Mouse (Mus musculus): ENCODE data around the gene Bsn. TPM values are rescaled to one million over a fixed set of nuclear protein-coding genes. Genes with fewer than 3 reads are reported as not detected.
A peak's percentile ranks its signal among the peaks of the same experiment; 100 is the strongest.

Bsn gene
- polyA plus RNA-seq, 1 experiment from 2014 or later: 2.9 TPM

DNA sequence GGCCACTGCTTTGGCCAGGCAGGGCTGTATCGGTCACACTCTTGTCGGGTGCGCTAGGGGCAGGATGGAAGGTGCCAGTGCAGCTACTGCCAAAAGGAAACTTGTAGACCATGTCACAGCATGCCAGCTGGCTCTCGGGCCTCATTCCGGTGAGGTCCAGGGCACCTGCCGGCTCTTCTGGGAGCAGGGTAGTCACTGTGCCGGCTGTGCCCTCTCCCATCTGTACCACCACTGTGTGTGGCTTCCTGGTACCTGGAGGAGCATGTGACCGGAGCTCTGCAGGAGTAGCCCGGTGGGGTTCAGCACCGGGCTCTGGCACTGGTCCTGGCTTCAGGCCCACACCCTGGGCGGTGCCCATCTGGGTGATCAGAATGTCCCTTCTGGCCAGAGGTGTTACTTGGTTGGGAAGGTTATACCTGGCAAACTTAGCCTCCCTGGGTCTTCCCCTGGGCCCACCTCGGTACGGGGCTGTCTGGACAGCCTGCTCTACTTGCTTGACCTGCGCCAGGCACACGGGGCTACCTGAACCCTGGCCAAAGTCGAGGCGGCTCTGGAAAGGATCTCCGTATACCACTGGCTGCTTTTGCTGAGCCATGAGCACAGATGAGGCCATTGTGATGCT lies 77.4 kb downstream of the Bsn start:
- Histone ChIP-seq H3K9me3 (replicated peaks; ENCODE audit: control insufficient read depth, low read length) (no peaks in the 10 kb centered on the region; the same call in 1 of the 2 replicates), H3K9ac (ENCODE audit: low read length) (no peak overlapping the region), H3K4me1 (ENCODE audit: control insufficient read depth, insufficient read depth, low read length) (peaks cover 12% of the 10 kb centered on the region), H3K27me3 (ENCODE audit: control insufficient read depth, insufficient read depth, low read length) (peaks cover 8% of the 10 kb centered on the region; the same call in 1 of the 2 replicates), H3K4me2 (ENCODE audit: low read depth, low read length) (no peak overlapping the region), H3K27ac (ENCODE audit: low read length) (no peak overlapping the region), H3K4me3 (replicated peaks; ENCODE audit: low read length) (no peak overlapping the region), H3K36me3 (ENCODE audit: control insufficient read depth, insufficient read depth, low read length) (no peaks in the 10 kb centered on the region)
- 94% methylated on average over 18 of the region's 18 CpGs for WGBS
- ATAC-seq (ENCODE audit: insufficient read depth, low FRiP score): no peak

DNA sequence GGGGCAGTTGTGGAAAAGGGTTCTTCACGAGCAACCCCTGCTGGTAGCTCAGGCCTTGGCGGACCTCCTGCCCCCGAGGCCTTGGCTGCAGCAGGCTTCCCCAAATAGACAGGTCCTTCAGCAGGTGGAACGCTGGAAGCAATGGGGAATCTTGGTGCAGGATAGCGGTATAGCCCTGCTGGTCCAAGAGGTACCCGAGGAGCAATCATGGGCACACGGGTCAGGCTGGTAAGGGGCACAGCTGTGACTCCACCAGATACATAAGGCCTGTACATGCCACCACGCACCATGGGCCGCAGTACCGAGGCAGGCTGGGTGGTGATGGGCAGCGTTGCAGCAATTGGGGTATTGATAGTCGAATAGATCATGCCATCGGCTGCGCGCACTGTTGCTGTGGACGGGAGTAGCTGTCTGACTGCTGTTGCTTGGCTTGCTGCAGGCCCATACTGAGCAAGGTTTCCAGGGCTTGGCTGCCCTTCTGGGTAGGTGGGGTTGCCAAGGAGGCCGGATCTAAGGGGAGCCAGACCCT lies 78.5 kb downstream of the Bsn start:
- WGBS: 72% methylated on average over 17 of the region's 17 CpGs
- Histone ChIP-seq H3K36me3 (ENCODE audit: control insufficient read depth, insufficient read depth, low read length) (no peaks in the 10 kb centered on the region), H3K4me3 (replicated peaks; ENCODE audit: low read length) (peak overlapping the region; percentile 36), H3K4me2 (ENCODE audit: low read depth, low read length) (peak overlapping the region; percentile 62), H3K9me3 (replicated peaks; ENCODE audit: control insufficient read depth, low read length) (no peaks in the 10 kb centered on the region; the same call in 1 of the 2 replicates), H3K9ac (ENCODE audit: low read length) (peak overlapping the region; percentile 71), H3K27me3 (ENCODE audit: control insufficient read depth, insufficient read depth, low read length) (peaks cover 8% of the 10 kb centered on the region; the same call in 1 of the 2 replicates), H3K4me1 (ENCODE audit: control insufficient read depth, insufficient read depth, low read length) (peaks cover 12% of the 10 kb centered on the region), H3K27ac (ENCODE audit: low read length) (peak overlapping the region; percentile 2; the same call in 1 of the 2 replicates)
- no peak for ATAC-seq (ENCODE audit: insufficient read depth, low FRiP score)

DNA sequence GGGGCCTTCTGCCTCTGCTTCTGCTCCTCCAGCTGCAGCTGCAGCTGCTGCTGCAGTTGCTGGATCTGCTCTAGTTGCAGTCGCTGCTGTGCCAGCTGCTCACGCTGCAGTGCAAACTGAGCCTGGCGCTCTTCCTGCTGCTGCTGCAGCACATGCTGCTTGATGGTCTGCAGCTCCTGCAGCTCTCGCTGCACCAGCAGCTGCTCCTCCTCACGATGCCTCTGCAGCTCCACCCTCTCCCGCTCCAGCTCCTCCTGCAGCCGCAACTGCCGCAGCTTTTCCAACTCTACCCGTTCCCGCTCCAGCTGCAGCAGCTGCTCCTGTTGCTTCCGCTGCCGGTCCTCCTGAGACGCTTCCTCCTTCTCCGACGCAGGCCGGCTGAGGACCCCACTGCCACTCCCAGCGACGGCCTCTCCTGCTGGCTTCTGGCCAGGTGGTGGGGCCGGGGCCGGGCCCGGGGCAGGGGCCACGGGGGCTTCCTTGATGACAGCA lies 79.0 kb downstream of the Bsn start:
- no peak for ATAC-seq (ENCODE audit: insufficient read depth, low FRiP score)

DNA sequence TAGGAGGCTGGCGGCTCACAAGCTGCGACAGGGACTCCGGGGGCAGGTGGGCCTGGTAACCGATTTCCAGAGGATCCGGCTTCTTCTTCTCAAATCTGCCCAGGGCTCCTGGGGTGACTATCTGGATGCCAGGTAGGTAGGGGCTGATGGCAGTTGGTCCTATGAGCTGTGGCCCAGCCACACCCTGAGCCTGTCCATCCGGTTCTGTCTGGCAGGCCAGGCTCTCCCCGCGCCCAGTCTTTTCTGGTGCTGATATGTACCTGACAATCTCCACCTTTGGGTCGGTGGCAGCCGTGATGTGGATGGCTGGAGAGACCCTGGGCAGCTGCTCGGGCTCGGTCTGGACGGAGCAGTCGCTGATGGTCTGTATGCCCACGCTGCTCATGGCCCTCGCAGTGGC lies 80.0 kb downstream of the Bsn start:
- Histone ChIP-seq H3K36me3 (ENCODE audit: control insufficient read depth, insufficient read depth, low read length) (no peaks in the 10 kb centered on the region), H3K27me3 (ENCODE audit: control insufficient read depth, insufficient read depth, low read length) (peaks cover 4% of the 10 kb centered on the region; the same call in 1 of the 2 replicates), H3K27ac (ENCODE audit: low read length) (peak overlapping the region; percentile 49), H3K4me3 (replicated peaks; ENCODE audit: low read length) (peak overlapping the region; percentile 36), H3K4me1 (ENCODE audit: control insufficient read depth, insufficient read depth, low read length) (peaks cover 15% of the 10 kb centered on the region), H3K9me3 (replicated peaks; ENCODE audit: control insufficient read depth, low read length) (no peaks in the 10 kb centered on the region; the same call in 1 of the 2 replicates), H3K4me2 (ENCODE audit: low read depth, low read length) (peak overlapping the region; percentile 62), H3K9ac (ENCODE audit: low read length) (peak overlapping the region; percentile 71)
- no peak; the same call in 1 of the 2 replicates for ATAC-seq (ENCODE audit: insufficient read depth, low FRiP score)
- WGBS: 64% methylated on average over 16 of the region's 16 CpGs

More for the DNA sequence above, 79.0 kb downstream of the Bsn start:
- Histone ChIP-seq H3K27ac (ENCODE audit: low read length) (peak overlapping the region; percentile 2; the same call in 1 of the 2 replicates), H3K4me3 (replicated peaks; ENCODE audit: low read length) (peak overlapping the region; percentile 36), H3K9me3 (replicated peaks; ENCODE audit: control insufficient read depth, low read length) (no peaks in the 10 kb centered on the region; the same call in 1 of the 2 replicates), H3K4me1 (ENCODE audit: control insufficient read depth, insufficient read depth, low read length) (peaks cover 12% of the 10 kb centered on the region), H3K9ac (ENCODE audit: low read length) (peak overlapping the region; percentile 71), H3K27me3 (ENCODE audit: control insufficient read depth, insufficient read depth, low read length) (peaks cover 8% of the 10 kb centered on the region; the same call in 1 of the 2 replicates), H3K4me2 (ENCODE audit: low read depth, low read length) (peak overlapping the region; percentile 62), H3K36me3 (ENCODE audit: control insufficient read depth, insufficient read depth, low read length) (no peaks in the 10 kb centered on the region)
- 6% methylated on average over 22 of the region's 22 CpGs for WGBS

DNA sequence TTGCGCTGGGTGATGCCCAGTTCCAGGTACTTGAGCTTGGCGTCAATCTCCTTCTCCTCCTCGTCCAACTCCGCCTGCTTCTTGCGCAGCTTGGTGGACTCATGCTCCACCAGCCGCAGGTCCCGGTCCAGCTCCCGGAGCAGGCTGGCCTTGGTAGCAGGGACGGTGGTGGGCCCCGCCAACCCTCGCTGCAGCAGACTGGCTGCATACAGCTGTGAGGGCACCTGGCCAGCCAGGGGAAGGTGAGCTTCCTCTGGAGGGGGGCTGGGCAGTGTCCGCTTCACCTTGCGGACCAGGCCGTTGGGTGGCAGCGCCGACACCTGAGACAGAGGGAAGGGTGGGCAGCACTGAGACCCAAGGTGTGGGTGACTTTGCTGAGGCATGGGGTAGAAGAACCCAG lies 82.3 kb downstream of the Bsn start:
- Histone ChIP-seq H3K4me1 (ENCODE audit: control insufficient read depth, insufficient read depth, low read length) (peaks cover 22% of the 10 kb centered on the region), H3K36me3 (ENCODE audit: control insufficient read depth, insufficient read depth, low read length) (no peaks in the 10 kb centered on the region), H3K9me3 (replicated peaks; ENCODE audit: control insufficient read depth, low read length) (no peaks in the 10 kb centered on the region), H3K4me3 (replicated peaks; ENCODE audit: low read length) (no peak overlapping the region), H3K9ac (ENCODE audit: low read length) (no peak overlapping the region), H3K4me2 (ENCODE audit: low read depth, low read length) (no peak overlapping the region), H3K27me3 (ENCODE audit: control insufficient read depth, insufficient read depth, low read length) (no peaks in the 10 kb centered on the region), H3K27ac (ENCODE audit: low read length) (no peak overlapping the region)
- ATAC-seq (ENCODE audit: insufficient read depth, low FRiP score): no peak
- 88% methylated on average over 16 of the region's 16 CpGs for WGBS

DNA sequence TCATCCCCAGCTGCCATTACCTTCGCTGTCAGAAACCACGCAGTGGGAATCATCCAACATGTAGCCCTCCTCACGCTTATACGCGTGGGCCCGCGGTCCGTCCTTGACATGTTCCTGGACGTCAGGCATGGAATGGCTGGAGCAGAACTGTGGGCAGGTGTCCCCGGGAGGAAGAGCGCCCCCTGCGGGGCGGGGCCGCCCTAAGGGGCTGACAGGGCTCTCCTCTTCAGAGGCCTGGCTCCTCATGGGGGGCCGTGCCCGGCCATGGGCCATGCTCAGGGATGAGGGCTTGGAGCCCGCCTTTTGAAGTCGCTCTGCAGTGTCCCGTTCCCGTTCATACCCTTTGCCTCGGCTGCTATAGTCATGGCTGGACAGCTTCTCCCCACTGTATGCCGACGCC lies 84.1 kb downstream of the Bsn start:
- Histone ChIP-seq H3K4me3 (replicated peaks; ENCODE audit: low read length) (no peak overlapping the region), H3K36me3 (ENCODE audit: control insufficient read depth, insufficient read depth, low read length) (no peaks in the 10 kb centered on the region), H3K27ac (ENCODE audit: low read length) (no peak overlapping the region), H3K9ac (ENCODE audit: low read length) (no peak overlapping the region), H3K4me2 (ENCODE audit: low read depth, low read length) (peak overlapping the region; percentile 41; the same call in 1 of the 2 replicates), H3K27me3 (ENCODE audit: control insufficient read depth, insufficient read depth, low read length) (no peaks in the 10 kb centered on the region), H3K4me1 (ENCODE audit: control insufficient read depth, insufficient read depth, low read length) (peaks cover 17% of the 10 kb centered on the region), H3K9me3 (replicated peaks; ENCODE audit: control insufficient read depth, low read length) (no peaks in the 10 kb centered on the region)
- WGBS: 90% methylated on average over 23 of the region's 23 CpGs
- no peak for ATAC-seq (ENCODE audit: insufficient read depth, low FRiP score)

DNA sequence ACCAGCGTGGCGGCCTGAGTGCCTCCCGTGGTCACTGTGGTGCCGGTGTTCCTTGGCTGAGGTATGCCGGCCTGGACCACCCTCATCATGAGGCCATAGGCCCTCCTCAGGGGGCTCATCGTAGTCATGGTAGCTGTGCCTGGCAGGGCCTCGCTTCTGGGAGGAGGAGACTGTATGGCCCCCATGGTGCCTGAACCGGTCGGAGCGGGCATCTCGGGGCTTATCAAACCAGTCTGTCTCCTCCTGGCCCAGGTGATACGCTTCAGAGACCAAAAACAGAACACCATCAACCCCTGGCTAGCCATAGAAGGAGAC lies 84.7 kb downstream of the Bsn start:
- Histone ChIP-seq H3K4me2 (ENCODE audit: low read depth, low read length) (peak overlapping the region; percentile 41), H3K9me3 (replicated peaks; ENCODE audit: control insufficient read depth, low read length) (no peaks in the 10 kb centered on the region), H3K4me3 (replicated peaks; ENCODE audit: low read length) (peak overlapping the region; percentile 27; the same call in 1 of the 2 replicates), H3K36me3 (ENCODE audit: control insufficient read depth, insufficient read depth, low read length) (no peaks in the 10 kb centered on the region), H3K27ac (ENCODE audit: low read length) (peak overlapping the region; percentile 72), H3K4me1 (ENCODE audit: control insufficient read depth, insufficient read depth, low read length) (peaks cover 12% of the 10 kb centered on the region), H3K27me3 (ENCODE audit: control insufficient read depth, insufficient read depth, low read length) (no peaks in the 10 kb centered on the region), H3K9ac (ENCODE audit: low read length) (peak overlapping the region; percentile 55; the same call in 1 of the 2 replicates)
- WGBS: 84% methylated on average over 12 of the region's 12 CpGs
- 0 out of 2 replicates have a peak, but pooled peaks have one; percentile 10 for ATAC-seq (ENCODE audit: insufficient read depth, low FRiP score)

DNA sequence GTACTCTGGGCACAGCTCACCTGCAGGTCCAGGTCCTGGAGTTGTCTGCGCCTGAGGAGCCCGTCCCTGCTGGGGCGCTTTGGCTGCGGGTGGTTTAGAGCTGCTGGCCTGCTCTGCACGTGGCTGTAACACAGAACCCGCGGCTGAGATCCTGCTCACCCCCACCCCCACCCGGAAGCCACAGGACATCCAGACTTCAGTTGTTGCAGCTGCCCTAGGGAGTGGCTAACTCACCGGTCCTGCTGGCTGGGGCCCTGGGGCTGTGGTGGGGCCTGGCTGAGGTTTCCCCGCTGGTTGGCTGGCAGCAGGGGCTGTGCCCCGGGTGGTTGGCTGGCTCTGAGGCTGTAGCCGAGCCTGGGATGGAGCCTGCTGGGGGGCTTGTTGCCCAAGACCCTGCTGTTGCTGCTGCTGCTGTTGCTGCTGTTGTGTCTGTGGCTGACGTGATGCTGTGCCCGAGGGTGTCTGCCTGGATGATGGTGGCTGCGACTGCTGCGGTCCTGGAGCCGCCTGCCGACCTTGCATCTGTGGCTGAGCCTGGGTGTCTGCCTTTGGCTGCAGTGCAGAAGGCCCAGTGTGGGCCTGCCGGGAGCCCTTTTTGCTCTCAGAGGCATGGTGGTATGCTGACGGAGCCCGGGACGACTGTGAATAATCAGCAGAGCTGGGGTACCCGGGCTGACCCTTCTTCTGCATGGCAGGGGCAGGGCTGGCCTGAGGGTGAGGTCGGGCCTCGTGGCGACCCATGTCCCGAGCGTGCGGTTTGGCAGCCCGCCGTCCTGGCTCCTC lies 85.2 kb downstream of the Bsn start:
- Histone ChIP-seq H3K9me3 (replicated peaks; ENCODE audit: control insufficient read depth, low read length) (no peaks in the 10 kb centered on the region), H3K9ac (ENCODE audit: low read length) (peak overlapping the region; percentile 55), H3K4me3 (replicated peaks; ENCODE audit: low read length) (peak overlapping the region; percentile 27), H3K4me1 (ENCODE audit: control insufficient read depth, insufficient read depth, low read length) (peaks cover 12% of the 10 kb centered on the region), H3K36me3 (ENCODE audit: control insufficient read depth, insufficient read depth, low read length) (no peaks in the 10 kb centered on the region), H3K27me3 (ENCODE audit: control insufficient read depth, insufficient read depth, low read length) (no peaks in the 10 kb centered on the region), H3K27ac (ENCODE audit: low read length) (peak overlapping the region; percentile 72), H3K4me2 (ENCODE audit: low read depth, low read length) (peak overlapping the region; percentile 41)
- 42% methylated on average over 31 of the region's 31 CpGs for WGBS
- peak; percentile 90 for ATAC-seq (ENCODE audit: insufficient read depth, low FRiP score)

DNA sequence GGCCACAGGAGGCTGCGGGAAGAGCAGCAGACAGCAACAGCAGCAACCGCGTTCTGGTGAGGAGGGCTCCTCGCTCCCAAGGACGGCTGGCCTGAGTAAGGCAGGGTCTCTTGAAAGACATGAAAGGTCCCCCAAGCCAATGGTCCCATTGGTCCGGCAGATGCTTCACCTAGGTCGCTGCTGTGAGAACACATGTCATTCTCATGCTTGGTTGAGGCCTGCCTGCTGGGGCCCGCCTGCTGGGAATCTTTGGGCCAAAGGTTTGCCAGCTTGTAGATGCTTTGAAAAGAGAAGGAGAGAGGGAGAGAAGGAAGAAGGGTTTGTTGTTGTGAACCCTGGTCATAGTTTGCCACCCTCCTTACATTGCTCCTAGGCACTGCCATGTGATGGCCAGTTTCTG lies 90.6 kb downstream of the Bsn start:
- Histone ChIP-seq H3K36me3 (ENCODE audit: control insufficient read depth, insufficient read depth, low read length) (no peaks in the 10 kb centered on the region), H3K4me2 (ENCODE audit: low read depth, low read length) (no peak overlapping the region), H3K4me3 (replicated peaks; ENCODE audit: low read length) (no peak overlapping the region), H3K9me3 (replicated peaks; ENCODE audit: control insufficient read depth, low read length) (no peaks in the 10 kb centered on the region), H3K4me1 (ENCODE audit: control insufficient read depth, insufficient read depth, low read length) (peaks cover 17% of the 10 kb centered on the region), H3K27ac (ENCODE audit: low read length) (no peak overlapping the region), H3K27me3 (ENCODE audit: control insufficient read depth, insufficient read depth, low read length) (no peaks in the 10 kb centered on the region), H3K9ac (ENCODE audit: low read length) (no peak overlapping the region)
- 91% methylated on average over 8 of the region's 8 CpGs for WGBS
- no peak for ATAC-seq (ENCODE audit: insufficient read depth, low FRiP score)

Measured in stomach, embryonic 16.5 days (tissue).